ENCODE assay signal across 24 mouse cellular contexts in genomic region chr11:97656269-97656971, GRCm38 (mm10). TPM values are rescaled to one million over a fixed set of nuclear protein-coding genes. Genes with fewer than 3 reads are reported as not detected.
DNase-seq lines count a peak whose midpoint lies in the region; TF ChIP-seq lines count a peak whose summit lies in the region.
"Had no signal": no experiment of that assay in that cellular context is flagged by ENCODE, and none has a peak within 500 bp of the region (broad histone marks: within the 10 kb centered on the region; RNA-seq: fewer than 3 reads in every experiment).

No protein-coding gene starts in this region.

- intact Hi-C loops in heart, adult 2 months (cut with DNase I): no loop called here

- H3K79me2 ChIP-seq in heart, adult 2 months (replicated peaks; ENCODE audit: control insufficient read depth, insufficient read depth, low read length): no peaks in the 10 kb centered on the region
- peaks cover 10% of the 10 kb centered on the region for H3K79me2 ChIP-seq in myocyte (ENCODE audit: control insufficient read depth, insufficient read depth)

- no peak overlapping the region for H3K4me3 ChIP-seq in heart, embryonic 10.5 days
- no peak overlapping the region for H3K4me3 ChIP-seq in heart, adult 2 months
- H3K4me3 ChIP-seq in myocyte: no peak overlapping the region
- H3K4me3 ChIP-seq: forebrain, embryonic 13.5 days; heart, embryonic 15.5 days; hindbrain, embryonic 15.5 days; liver, embryonic 13.5 days; midbrain, embryonic 15.5 days; neural tube, embryonic 12.5 days had no signal

- no peaks in the 10 kb centered on the region for H3K9me3 ChIP-seq in heart, embryonic 10.5 days
- H3K9me3 ChIP-seq: forebrain, embryonic 13.5 days; heart, embryonic 15.5 days; hindbrain, embryonic 15.5 days; liver, embryonic 13.5 days; midbrain, embryonic 15.5 days; neural tube, embryonic 12.5 days had no signal

- H3K27ac ChIP-seq in heart, embryonic 10.5 days: peak overlapping the region; percentile 67; the same call in 1 of the 2 replicates
- H3K27ac ChIP-seq in heart, adult 2 months: no peak overlapping the region
- H3K27ac ChIP-seq: forebrain, embryonic 13.5 days; heart, embryonic 15.5 days; hindbrain, embryonic 15.5 days; kidney, postnatal 0 days; liver, embryonic 13.5 days; midbrain, embryonic 15.5 days; neural tube, embryonic 12.5 days; stomach, postnatal 0 days had no signal

- peak overlapping the region; percentile 53 for H3K4me2 ChIP-seq in myocyte (ENCODE audit: low read depth)
- H3K4me2 ChIP-seq: forebrain, embryonic 13.5 days; heart, embryonic 15.5 days; hindbrain, embryonic 15.5 days; liver, embryonic 13.5 days; midbrain, embryonic 15.5 days; neural tube, embryonic 12.5 days had no signal

- no peak overlapping the region for H3ac ChIP-seq in myocyte (ENCODE audit: control insufficient read depth, insufficient read length)

- no peaks in the 10 kb centered on the region for H3K36me3 ChIP-seq in heart, embryonic 10.5 days
- no peaks in the 10 kb centered on the region for H3K36me3 ChIP-seq in heart, adult 2 months (ENCODE audit: control insufficient read depth, insufficient read depth, low read length)
- no peaks in the 10 kb centered on the region for H3K36me3 ChIP-seq in myocyte (ENCODE audit: control insufficient read depth, insufficient read depth)
- H3K36me3 ChIP-seq: heart, embryonic 15.5 days; hindbrain, embryonic 15.5 days; liver, embryonic 13.5 days; midbrain, embryonic 15.5 days; neural tube, embryonic 12.5 days had no signal

- H3K9ac ChIP-seq in heart, adult 2 months (ENCODE audit: low read depth, low read length): no peak overlapping the region
- H3K9ac ChIP-seq: forebrain, embryonic 13.5 days; heart, embryonic 15.5 days; hindbrain, embryonic 15.5 days; liver, embryonic 13.5 days; midbrain, embryonic 15.5 days had no signal

- H3K4me1 ChIP-seq in heart, embryonic 10.5 days: peaks cover 45% of the 10 kb centered on the region
- H3K4me1 ChIP-seq in heart, adult 2 months (ENCODE audit: control insufficient read depth, insufficient read depth, low read length): peaks cover 7% of the 10 kb centered on the region

- no peak for TF ChIP-seq CTCF in heart, adult 2 months (IDR thresholded peaks at IDR 0.05)

- no peak for TF ChIP-seq EP300 in heart, adult 2 months (IDR thresholded peaks at IDR 0.05; ENCODE audit: insufficient read depth, low read depth, low read length)

- WGBS in heart, embryonic 10.5 days: 73% methylated on average over 14 of the region's 14 CpGs
- WGBS in heart, adult 2 months: 85% methylated on average over 14 of the region's 14 CpGs

- no peak for DNase-seq in heart, embryonic 10.5 days (ENCODE audit: low spot score)
- no peak for DNase-seq in heart, adult 2 months
- DNase-seq in kidney, postnatal 25 days: peak; percentile 24 to 46
- DNase-seq in kidney, adult 9 months: no peak
- DNase-seq in ES-CJ7 (ENCODE audit: low read depth, low spot score): peak; percentile 92
- DNase-seq in embryo, embryonic 10 days (ENCODE audit: low spot score): no peak
- DNase-seq: B cell, adult 2 months; gastrocnemius, postnatal 10 days; layer of hippocampus, postnatal 36 days; left cerebral cortex, postnatal 4 days; liver, embryonic 13.5 days; lung, adult 18-20 months; lung, postnatal 14 days; right cerebral cortex, adult 18-20 months; thymus, adult 18-20 months; thymus, postnatal 25 days had no signal

- H3K27me3 ChIP-seq in heart, embryonic 10.5 days (ENCODE audit: insufficient read depth, poor library complexity, severe bottlenecking): 0 out of 2 replicates have a peak, but pooled peaks cover 6% of the 10 kb centered on the region
- H3K27me3 ChIP-seq in heart, adult 2 months (ENCODE audit: control insufficient read depth, insufficient read depth, low read length): no peaks in the 10 kb centered on the region
- no peaks in the 10 kb centered on the region for H3K27me3 ChIP-seq in myocyte (ENCODE audit: control insufficient read depth, insufficient read depth, insufficient read length)
- H3K27me3 ChIP-seq: heart, embryonic 15.5 days had no signal

- no peak for TF ChIP-seq POLR2A in heart, adult 2 months (IDR thresholded peaks at IDR 0.05; ENCODE audit: insufficient read depth, low read depth, low read length)
- no peak for TF ChIP-seq POLR2A in myocyte (IDR thresholded peaks at IDR 0.05; ENCODE audit: insufficient read length, low read depth)

TF ChIP-seq in myocyte, 11 proteins besides CTCF, POLR2A, EP300 and RAD21:
- TF ChIP-seq CEBPB (IDR thresholded peaks at IDR 0.05; ENCODE audit: insufficient read depth, poor library complexity, severe bottlenecking) (no peak), POLR2AphosphoS2 (IDR thresholded peaks at IDR 0.05; ENCODE audit: insufficient read length, low read depth) (no peak), MYOD1 (IDR thresholded peaks at IDR 0.05; ENCODE audit: control insufficient read depth in 1 of 3, insufficient read length in 2 of 3, low read depth in 2 of 3) (no peak), USF1 (IDR thresholded peaks at IDR 0.05; ENCODE audit: low read depth) (no peak), MAX (IDR thresholded peaks at IDR 0.05; ENCODE audit: low read depth) (no peak), TCF12 (IDR thresholded peaks at IDR 0.05; ENCODE audit: insufficient read depth, poor library complexity, severe bottlenecking) (no peak), SRF (IDR thresholded peaks at IDR 0.05; ENCODE audit: control insufficient read depth, insufficient read length, low read depth) (no peak), E2F4 (IDR thresholded peaks at IDR 0.05; ENCODE audit: insufficient read depth) (no peak), MYOG (IDR thresholded peaks at IDR 0.05; ENCODE audit: control insufficient read depth in 1 of 3, insufficient read depth in 1 of 3, insufficient read length in 2 of 3, low read depth in 2 of 3) (no peak), REST (IDR thresholded peaks at IDR 0.05; ENCODE audit: insufficient read depth, insufficient read length) (no peak), TCF3 (IDR thresholded peaks at IDR 0.05; ENCODE audit: insufficient read length, low read depth) (no peak)

RNA-seq across cellular contexts. Expression of gene Mllt6, which starts 6.8 kb away (rescaled TPM):
- 1.7 and 2.2 TPM in 2 replicates for polyA plus RNA-seq in heart, embryonic 10.5 days (2016; fragmentation: Nextera tagmentation; extraction: Ambion mirVana)
- 10 to 100 TPM; 67.1 to 72.5 TPM for total RNA-seq in heart, adult 2 months (2021)
- 37.9 and 46.2 TPM in 2 replicates for polyA plus RNA-seq in heart, adult 2 months (2012; rRNA removed)
- polyA plus RNA-seq in myocyte (2012; fragmentation: generic; extraction: Trizol): 15.5 TPM

RNA-seq across cellular contexts. Expression of gene Epop, which starts 26.9 kb away (rescaled TPM):
- polyA plus RNA-seq in heart, embryonic 10.5 days (2016; fragmentation: Nextera tagmentation; extraction: Ambion mirVana): 1.9 and 8.5 TPM in 2 replicates
- total RNA-seq in heart, adult 2 months (2021): 1 to 10 TPM; 1.4 to 2.6 TPM
- polyA plus RNA-seq in heart, adult 2 months (2012; rRNA removed): 0.44 and 0.61 TPM in 2 replicates
- polyA plus RNA-seq in myocyte (2012; fragmentation: generic; extraction: Trizol): 3.3 TPM

RNA-seq across cellular contexts. Expression of gene Cisd3, which starts 29.2 kb away (rescaled TPM):
- 49.8 and 52.8 TPM in 2 replicates for polyA plus RNA-seq in heart, embryonic 10.5 days (2016; fragmentation: Nextera tagmentation; extraction: Ambion mirVana)
- total RNA-seq in heart, adult 2 months (2021): 100 to 1,000 TPM; 130 to 137 TPM
- 82.7 and 106 TPM in 2 replicates for polyA plus RNA-seq in heart, adult 2 months (2012; rRNA removed)
- 112 TPM for polyA plus RNA-seq in myocyte (2012; fragmentation: generic; extraction: Trizol)

RNA-seq across cellular contexts. Expression of gene Pcgf2, which starts 43.9 kb away (rescaled TPM):
- 9.7 and 13.5 TPM in 2 replicates for polyA plus RNA-seq in heart, embryonic 10.5 days (2016; fragmentation: Nextera tagmentation; extraction: Ambion mirVana)
- total RNA-seq in heart, adult 2 months (2021): 1 to 10 TPM; 4.1 to 5.6 TPM
- 9.5 and 17.8 TPM in 2 replicates for polyA plus RNA-seq in heart, adult 2 months (2012; rRNA removed)
- 24.3 TPM for polyA plus RNA-seq in myocyte (2012; fragmentation: generic; extraction: Trizol)

RNA-seq across cellular contexts. Expression of gene Psmb3, which starts 46.8 kb away (rescaled TPM):
- 517 and 557 TPM in 2 replicates for polyA plus RNA-seq in heart, embryonic 10.5 days (2016; fragmentation: Nextera tagmentation; extraction: Ambion mirVana)
- 100 to 1,000 TPM; 135 to 139 TPM for total RNA-seq in heart, adult 2 months (2021)
- polyA plus RNA-seq in heart, adult 2 months (2012; rRNA removed): 273 and 314 TPM in 2 replicates
- polyA plus RNA-seq in myocyte (2012; fragmentation: generic; extraction: Trizol): 694 TPM

Comparison
In these comparisons a context has a peak if more than half of its experiments do, and no peak if none do; other contexts are left out.
1. DNase-seq: peak in kidney, postnatal 25 days (2 of 2) and ES-CJ7 (single experiment); none in heart, embryonic 10.5 days (single experiment), heart, adult 2 months (0 of 2), kidney, adult 9 months (single experiment) and embryo, embryonic 10 days (single experiment).